Mouse (Mus musculus) myocyte (in vitro differentiated cells): ENCODE measurements around the gene Ulk4. TPM values are rescaled to one million over a fixed set of nuclear protein-coding genes. Genes with fewer than 3 reads are reported as not detected.

Experiments
- H3K27me3 ChIP-seq: one replicate; pipeline ENCODE4 v1.6.1; 2011; ENCODE audit not compliant: control insufficient read depth, insufficient read depth, insufficient read length
- H3K36me3 ChIP-seq: one replicate; pipeline ENCODE4 v1.6.1; 2011; ENCODE audit not compliant: control insufficient read depth, insufficient read depth
- H3K4me2 ChIP-seq: one replicate; pipeline ENCODE4 v1.6.1; 2011; ENCODE audit warnings: low read depth, control low read depth
- H3K4me3 ChIP-seq: one replicate; pipeline ENCODE4 v1.5.1; 2011; ENCODE audit warnings: mild to moderate bottlenecking, control low read depth, moderate library complexity
- H3K79me2 ChIP-seq: one replicate; pipeline ENCODE4 v1.6.1; 2011; ENCODE audit not compliant: control insufficient read depth, insufficient read depth
- H3ac ChIP-seq: one replicate; pipeline ENCODE4 v1.6.1; 2011; ENCODE audit not compliant: control insufficient read depth, insufficient read length
- CEBPB ChIP-seq: IDR thresholded peaks from 2 replicates; pipeline ENCODE4 v1.6.1; 2011; ENCODE audit warnings: mild to moderate bottlenecking, moderate library complexity; ENCODE audit not compliant: poor library complexity, insufficient read depth, severe bottlenecking
- E2F4 ChIP-seq: IDR thresholded peaks from one replicate; pipeline ENCODE4 v1.6.1; 2011; ENCODE audit warnings: mild to moderate bottlenecking, control low read depth, moderate library complexity; ENCODE audit not compliant: insufficient read depth
- MAX ChIP-seq: IDR thresholded peaks from one replicate; pipeline ENCODE4 v1.6.1; 2011; ENCODE audit warnings: low read depth, mild to moderate bottlenecking, control low read depth
- MYOD1 ChIP-seq, 3 experiments: IDR thresholded peaks; one replicate each; pipeline ENCODE4 v1.6.1; 2011; ENCODE audit warnings: control low read depth in 2 of 3, low read depth in 2 of 3, mild to moderate bottlenecking in 2 of 3, moderate library complexity in 1 of 3; ENCODE audit not compliant: insufficient read length in 2 of 3, control insufficient read depth in 1 of 3
- MYOG ChIP-seq, 3 experiments: IDR thresholded peaks; one replicate each; pipeline ENCODE4 v1.6.1; 2011; ENCODE audit warnings: control low read depth in 2 of 3, low read depth in 2 of 3, mild to moderate bottlenecking in 2 of 3; ENCODE audit not compliant: insufficient read length in 2 of 3, control insufficient read depth in 1 of 3, insufficient read depth in 1 of 3
- POLR2A ChIP-seq: IDR thresholded peaks from one replicate; pipeline ENCODE4 v1.6.1; 2011; ENCODE audit warnings: low read depth, mild to moderate bottlenecking, control low read depth, moderate library complexity; ENCODE audit not compliant: insufficient read length
- POLR2AphosphoS2 ChIP-seq: IDR thresholded peaks from one replicate; pipeline ENCODE4 v1.6.1; 2011; ENCODE audit warnings: low read depth, control low read depth; ENCODE audit not compliant: insufficient read length
- REST ChIP-seq: IDR thresholded peaks from one replicate; pipeline ENCODE4 v1.6.1; 2011; ENCODE audit warnings: mild to moderate bottlenecking, control low read depth, moderate library complexity; ENCODE audit not compliant: insufficient read depth, insufficient read length
- SRF ChIP-seq: IDR thresholded peaks from one replicate; pipeline ENCODE4 v1.6.1; 2011; ENCODE audit warnings: low read depth; ENCODE audit not compliant: control insufficient read depth, insufficient read length
- TCF12 ChIP-seq: IDR thresholded peaks from one replicate; pipeline ENCODE4 v1.6.1; 2011; ENCODE audit warnings: mild to moderate bottlenecking, control low read depth; ENCODE audit not compliant: poor library complexity, insufficient read depth, severe bottlenecking
- TCF3 ChIP-seq: IDR thresholded peaks from one replicate; pipeline ENCODE4 v1.6.1; 2011; ENCODE audit warnings: low read depth, control low read depth; ENCODE audit not compliant: insufficient read length
- USF1 ChIP-seq: IDR thresholded peaks from one replicate; pipeline ENCODE4 v1.6.1; 2011; ENCODE audit warnings: low read depth, mild to moderate bottlenecking, control low read depth, moderate library complexity
- polyA plus RNA-seq: library from polyadenylated mRNA; unstranded; fragments of >200 nt; fragmentation: generic; extraction: Trizol; gene quantifications from one replicate; pipeline ENCODE4 v1.2.1, GENCODE M21; 2012; ENCODE audit warnings: missing spikeins

The Ulk4 gene
- polyA plus RNA-seq, 1 experiment: 0.85 TPM

DNA sequence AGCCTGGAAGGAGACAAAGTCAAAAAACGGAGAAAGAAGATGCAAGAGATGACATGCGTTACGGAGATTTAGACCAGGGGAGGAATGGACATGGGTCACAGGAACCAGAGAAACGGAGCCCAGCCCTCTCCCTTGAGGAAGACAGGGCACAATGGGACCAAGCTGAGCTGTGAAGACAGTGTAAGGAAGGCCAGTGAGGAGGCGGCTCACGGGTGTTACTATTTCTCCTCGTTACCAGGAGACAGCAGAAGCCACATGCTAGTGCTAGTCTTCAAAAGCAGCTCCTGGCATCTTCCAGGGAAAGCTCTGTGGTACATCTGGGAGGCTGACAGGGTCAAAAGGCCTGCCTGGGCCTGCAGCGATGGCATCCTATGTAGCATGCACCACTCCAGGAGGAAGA, 89.2 kb downstream of the Ulk4 start:
- H3K27me3 ChIP-seq: no peaks in the 10 kb centered on the region
- H3K4me2 ChIP-seq: no peak overlapping the region
- H3K4me3 ChIP-seq: no peak overlapping the region
- TF ChIP-seq POLR2AphosphoS2 (no peak), CEBPB (no peak), USF1 (no peak), REST (no peak), MYOD1 (IDR thresholded peaks at IDR 0.05; ENCODE audit: control insufficient read depth in 1 of 3, insufficient read length in 2 of 3, low read depth in 2 of 3) (no peak), MYOG (IDR thresholded peaks at IDR 0.05; ENCODE audit: control insufficient read depth in 1 of 3, insufficient read depth in 1 of 3, insufficient read length in 2 of 3, low read depth in 2 of 3) (no peak), TCF3 (no peak), MAX (no peak), TCF12 (no peak), E2F4 (no peak), SRF (no peak), POLR2A (no peak)
- no peaks in the 10 kb centered on the region for H3K36me3 ChIP-seq
- H3K79me2 ChIP-seq: no peaks in the 10 kb centered on the region
- no peak overlapping the region for H3ac ChIP-seq

DNA sequence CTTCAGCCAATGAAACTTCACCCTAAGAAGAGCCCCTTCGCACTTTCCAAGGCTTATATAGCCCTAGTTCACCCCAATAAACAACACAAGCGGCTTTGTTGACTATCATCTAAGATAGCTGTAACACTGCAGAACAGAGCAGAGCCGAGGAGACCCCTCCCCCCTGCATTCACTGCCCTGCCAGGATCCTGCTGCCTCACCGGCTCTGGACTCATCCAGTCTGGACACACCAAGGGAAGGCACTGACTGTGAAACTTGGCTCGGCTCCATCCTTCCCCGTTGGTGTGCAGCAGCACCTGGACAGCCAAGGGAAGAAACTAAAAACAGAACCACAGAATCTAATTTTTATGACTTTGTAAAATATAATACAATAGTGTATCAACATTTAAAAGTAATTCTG, 91.2 kb downstream of the Ulk4 start:
- H3K4me2 ChIP-seq: no peak overlapping the region
- no peaks in the 10 kb centered on the region for H3K36me3 ChIP-seq
- TF ChIP-seq USF1 (no peak), MYOD1 (IDR thresholded peaks at IDR 0.05; ENCODE audit: control insufficient read depth in 1 of 3, insufficient read length in 2 of 3, low read depth in 2 of 3) (no peak), POLR2AphosphoS2 (no peak), CEBPB (no peak), POLR2A (no peak), MYOG (IDR thresholded peaks at IDR 0.05; ENCODE audit: control insufficient read depth in 1 of 3, insufficient read depth in 1 of 3, insufficient read length in 2 of 3, low read depth in 2 of 3) (no peak), TCF12 (no peak), TCF3 (no peak), MAX (no peak)
- H3K79me2 ChIP-seq: no peaks in the 10 kb centered on the region
- no peaks in the 10 kb centered on the region for H3K27me3 ChIP-seq
- no peak overlapping the region for H3ac ChIP-seq
- no peak overlapping the region for H3K4me3 ChIP-seq

DNA sequence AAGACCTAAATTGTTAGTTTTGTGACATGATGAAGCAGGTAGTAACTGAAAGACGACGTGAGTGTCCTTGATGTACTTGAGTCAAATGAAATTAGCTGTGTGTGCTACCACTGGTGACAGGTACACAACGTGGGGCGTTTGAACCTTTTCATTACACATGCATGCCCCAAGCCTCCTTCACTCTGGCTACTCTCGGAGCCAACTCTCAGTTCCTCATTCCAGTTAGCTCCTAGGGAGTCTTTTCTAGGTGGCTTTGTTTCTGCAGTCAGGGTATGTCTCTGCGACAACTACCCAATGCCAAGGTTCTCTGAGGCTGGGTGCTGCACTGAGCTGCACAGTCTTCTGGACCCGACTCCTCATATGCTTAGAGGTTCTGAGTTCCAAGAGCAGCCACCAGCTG, 100.6 kb downstream of the Ulk4 start:
- Histone ChIP-seq H3K36me3 (no peaks in the 10 kb centered on the region), H3K27me3 (no peaks in the 10 kb centered on the region), H3K4me2 (no peak overlapping the region), H3K4me3 (no peak overlapping the region), H3K79me2 (no peaks in the 10 kb centered on the region), H3ac (no peak overlapping the region)
- TF ChIP-seq REST (no peak), USF1 (no peak), MYOG (IDR thresholded peaks at IDR 0.05; ENCODE audit: control insufficient read depth in 1 of 3, insufficient read depth in 1 of 3, insufficient read length in 2 of 3, low read depth in 2 of 3) (no peak), MYOD1 (IDR thresholded peaks at IDR 0.05; ENCODE audit: control insufficient read depth in 1 of 3, insufficient read length in 2 of 3, low read depth in 2 of 3) (no peak), CEBPB (no peak), MAX (no peak), TCF3 (no peak), SRF (no peak), TCF12 (no peak), POLR2AphosphoS2 (no peak), POLR2A (no peak), E2F4 (no peak)

DNA sequence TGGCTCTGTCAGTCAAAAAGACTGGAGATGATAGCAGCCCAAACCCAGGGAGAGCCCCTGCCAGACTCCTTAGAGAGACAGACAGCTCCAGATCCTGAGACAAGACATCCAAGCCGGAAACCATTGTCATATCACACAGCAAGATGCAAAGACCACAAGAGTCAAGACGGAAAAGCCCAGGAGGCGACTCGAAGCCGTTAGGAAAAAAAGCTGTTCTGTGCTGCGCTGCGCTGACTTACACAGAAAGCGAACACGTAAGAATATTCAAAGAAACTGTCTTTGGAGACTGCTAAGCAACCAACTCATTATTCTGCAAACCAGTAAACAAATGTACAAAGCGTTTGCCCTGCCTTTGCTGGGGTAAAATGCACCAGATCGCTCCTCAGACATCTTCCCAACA, 101.8 kb downstream of the Ulk4 start:
- H3K4me3 ChIP-seq: no peak overlapping the region
- no peak overlapping the region for H3K4me2 ChIP-seq
- H3K79me2 ChIP-seq: no peaks in the 10 kb centered on the region
- no peaks in the 10 kb centered on the region for H3K36me3 ChIP-seq
- H3K27me3 ChIP-seq: no peaks in the 10 kb centered on the region
- H3ac ChIP-seq: no peak overlapping the region
- TF ChIP-seq SRF (no peak), REST (no peak), TCF3 (no peak), USF1 (no peak), MYOD1 (IDR thresholded peaks at IDR 0.05; ENCODE audit: control insufficient read depth in 1 of 3, insufficient read length in 2 of 3, low read depth in 2 of 3) (no peak), E2F4 (no peak), MYOG (IDR thresholded peaks at IDR 0.05; ENCODE audit: control insufficient read depth in 1 of 3, insufficient read depth in 1 of 3, insufficient read length in 2 of 3, low read depth in 2 of 3) (no peak), MAX (no peak), CEBPB (no peak), POLR2AphosphoS2 (no peak), TCF12 (no peak), POLR2A (no peak)

DNA sequence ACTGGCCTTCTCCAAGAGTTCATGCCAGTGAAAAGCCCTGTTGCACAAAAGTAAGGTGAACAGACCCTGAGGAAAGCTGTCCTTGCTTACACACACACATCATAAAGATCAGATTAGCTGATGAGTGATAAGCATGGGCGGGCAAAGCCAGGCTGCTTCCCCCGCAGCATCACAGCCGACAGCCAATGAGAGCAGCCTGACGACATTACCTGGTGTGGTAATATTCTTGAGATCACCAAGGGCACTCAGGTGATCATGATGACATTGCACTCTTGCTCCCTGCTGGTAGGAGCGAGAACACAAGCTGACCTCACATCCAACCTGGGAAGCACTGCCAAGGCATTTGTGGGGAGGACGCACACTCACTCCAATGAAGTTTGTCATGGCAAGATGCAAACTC, 104.9 kb downstream of the Ulk4 start:
- no peak overlapping the region for H3K4me3 ChIP-seq
- H3K79me2 ChIP-seq: no peaks in the 10 kb centered on the region
- TF ChIP-seq REST (no peak), MAX (no peak)
- H3K36me3 ChIP-seq: no peaks in the 10 kb centered on the region
- no peaks in the 10 kb centered on the region for H3K27me3 ChIP-seq
- no peak overlapping the region for H3ac ChIP-seq
- H3K4me2 ChIP-seq: no peak overlapping the region
